Mouse (Mus musculus) lung, adult 18-20 months (tissue): Measurements from ENCODE around the gene Gstm6.
"Not testable (repeated sequence)": the region's sequence is repeated elsewhere in the genome, so short reads cannot be mapped to it uniquely, and the experiment has no call there.

Experiments used
- DNase-seq, 2 experiments: peaks; one replicate each; pipeline ENCODE4 v3.0.0; 2022; ENCODE audit warnings: mixed read lengths in 2 of 2

Gstm6 gene

DNA sequence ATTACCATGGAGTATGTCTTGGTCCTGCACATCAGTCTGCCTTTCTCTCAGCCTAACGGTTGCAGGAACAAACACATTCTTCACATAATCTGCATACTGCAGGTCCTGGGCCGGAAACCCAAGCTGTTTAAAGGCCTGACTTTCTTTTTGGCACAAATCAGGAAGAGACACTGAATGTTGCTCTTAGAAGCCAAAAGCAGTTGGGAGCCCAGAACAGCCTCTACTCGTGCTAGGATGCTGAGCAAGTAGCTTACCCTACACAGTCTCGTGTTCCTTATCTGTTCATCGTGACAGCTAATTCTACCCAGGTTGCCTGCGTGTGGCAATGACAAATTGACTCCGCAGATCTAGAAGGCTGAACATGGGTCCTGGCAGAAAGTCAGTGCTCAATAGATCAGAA lies 3.0 kb downstream of the Gstm6 start:
- no peak for DNase-seq

DNA sequence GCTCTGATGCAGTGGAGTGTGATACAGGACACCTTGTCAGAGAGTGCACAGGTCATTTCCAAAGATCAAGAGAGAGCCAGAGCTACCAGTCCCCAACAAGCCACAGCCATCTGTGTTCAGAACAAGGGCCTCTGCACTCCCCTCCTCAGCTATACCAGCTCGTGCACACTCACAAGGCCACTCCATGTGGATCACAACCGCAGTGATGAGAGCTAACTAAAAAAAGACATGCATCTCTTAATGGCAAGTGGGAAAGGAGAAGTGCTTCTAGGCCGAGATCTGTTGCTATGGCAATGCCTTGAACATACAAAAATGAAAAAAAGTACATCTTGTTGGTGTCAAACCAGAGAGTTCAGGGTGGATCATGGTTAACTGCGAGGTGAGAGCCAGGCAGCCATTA lies 3.7 kb downstream of the Gstm6 start:
- no peak for DNase-seq

DNA sequence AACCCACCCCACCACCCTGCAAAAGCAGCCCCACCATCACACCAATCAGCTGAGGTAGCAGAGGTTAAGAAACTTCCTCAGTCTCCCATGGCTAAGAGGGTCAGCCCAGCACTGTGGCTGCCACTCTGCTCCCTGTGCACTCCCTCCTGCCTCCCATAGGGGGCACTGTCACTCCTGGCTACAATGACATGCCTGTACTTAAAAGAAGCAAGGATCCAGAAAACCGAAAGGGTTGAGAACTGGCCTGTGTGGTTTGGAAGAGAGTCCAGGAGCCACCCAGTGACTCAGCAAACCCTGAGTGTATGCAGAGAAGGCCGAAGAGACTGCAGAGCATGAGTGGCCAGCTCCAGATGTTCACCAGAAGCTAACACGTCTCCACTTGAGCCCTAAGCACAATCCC lies 4.1 kb downstream of the Gstm6 start:
- DNase-seq, result peak; percentile 79 to 86

DNA sequence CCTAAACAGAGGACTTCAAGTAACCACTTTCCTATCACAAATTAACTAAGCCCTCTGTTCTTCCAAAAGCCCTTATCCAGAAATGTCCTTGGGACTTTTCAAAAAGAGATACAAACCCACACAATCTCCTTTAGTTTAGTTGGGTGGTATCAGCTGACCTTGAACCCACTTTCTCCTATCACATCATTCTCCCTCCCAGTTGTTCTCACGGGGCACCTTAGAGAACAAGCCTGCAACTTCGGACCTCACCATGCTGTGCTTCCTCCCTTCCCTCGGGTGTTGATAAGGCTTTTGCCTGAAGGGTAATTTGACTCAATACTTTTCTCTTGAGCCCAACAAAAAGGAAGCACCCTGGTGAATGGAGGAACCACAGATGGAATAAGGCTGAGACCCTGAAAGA lies 7.7 kb downstream of the Gstm6 start:
- DNase-seq, result no peak

DNA sequence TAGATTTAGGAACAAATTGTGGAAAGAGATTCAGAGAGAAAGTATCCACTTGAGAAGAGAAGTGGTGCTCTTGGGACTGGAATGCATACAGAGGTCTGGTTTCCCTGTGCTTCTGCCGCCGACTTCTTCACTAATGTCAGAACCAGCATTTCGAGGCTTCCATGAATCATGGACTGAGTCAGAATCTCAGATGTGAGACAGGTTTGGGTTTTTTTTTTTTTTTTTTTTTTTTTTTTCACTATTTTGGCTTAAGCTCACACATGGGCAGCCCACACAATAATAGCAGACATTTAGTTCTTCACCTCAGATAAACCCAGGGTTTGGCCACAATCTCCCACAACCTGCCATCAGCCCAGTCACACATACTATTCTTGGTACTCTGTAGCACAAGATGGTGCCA lies 8.3 kb downstream of the Gstm6 start:
- DNase-seq, result no peak

DNA sequence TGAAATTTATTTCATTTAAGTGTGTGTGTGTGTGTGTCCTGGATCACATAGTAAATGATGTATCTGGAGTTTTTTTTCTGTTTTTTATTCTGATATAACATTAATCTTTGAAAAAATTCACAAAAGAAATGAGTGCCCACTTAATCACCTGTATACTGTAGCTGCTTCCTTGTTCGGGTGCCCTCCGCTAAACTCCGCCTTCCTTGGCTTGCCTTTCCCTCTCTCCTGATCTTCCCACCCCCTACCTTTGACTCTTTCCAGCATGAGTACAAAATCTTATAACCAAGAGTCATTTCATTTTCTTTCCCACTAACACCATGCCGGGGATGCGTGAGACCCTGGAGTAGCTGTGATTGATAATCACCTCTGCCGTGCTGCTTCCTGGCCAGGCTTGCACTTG lies 11.4 kb downstream of the Gstm6 start:
- no peak for DNase-seq

DNA sequence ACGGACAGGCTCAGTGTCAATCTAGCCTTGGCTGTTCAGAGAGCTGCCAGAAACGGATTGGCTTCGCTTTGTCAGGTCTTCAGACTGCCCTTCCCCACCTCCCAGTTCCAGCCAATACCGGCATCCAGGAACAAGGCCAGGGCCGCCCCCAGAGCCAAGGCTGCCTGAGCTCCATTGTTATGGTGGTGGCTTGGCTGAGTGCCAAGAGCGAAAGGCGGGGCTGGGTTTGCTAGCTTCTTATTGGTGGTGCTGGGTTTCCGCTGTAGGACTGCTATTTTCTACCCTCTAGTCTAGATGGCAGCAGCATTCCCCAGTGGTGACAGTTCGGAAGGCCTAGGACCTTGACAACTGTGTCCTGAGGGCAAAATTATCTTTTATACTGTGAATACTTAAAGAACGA lies 11.9 kb downstream of the Gstm6 start, which contains the start of gene Gstm7:
Gene Gstm7, minus strand, starts transcription at position 148 of the 400 bp plus-strand sequence.
- peak; percentile 97 to 99 for DNase-seq

DNA sequence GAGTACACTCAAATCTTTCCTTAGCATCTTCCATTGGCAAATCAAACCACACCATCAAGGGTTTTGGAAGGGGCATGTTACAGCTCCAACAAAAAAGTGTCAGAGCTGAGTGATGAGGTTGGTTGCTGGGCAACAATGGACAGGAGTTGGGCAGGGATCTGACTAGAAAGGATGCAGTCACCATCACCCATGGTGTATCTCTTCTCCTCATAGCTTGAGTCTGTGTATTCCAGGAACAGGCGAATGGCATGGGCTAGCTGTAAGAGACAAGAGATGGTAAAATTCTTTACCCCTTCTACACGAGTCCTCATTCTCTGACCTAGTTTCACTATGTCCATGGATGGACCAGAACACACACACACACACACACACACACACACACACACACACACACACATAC lies 12.4 kb downstream of the Gstm6 start:
- DNase-seq, result no peak

DNA sequence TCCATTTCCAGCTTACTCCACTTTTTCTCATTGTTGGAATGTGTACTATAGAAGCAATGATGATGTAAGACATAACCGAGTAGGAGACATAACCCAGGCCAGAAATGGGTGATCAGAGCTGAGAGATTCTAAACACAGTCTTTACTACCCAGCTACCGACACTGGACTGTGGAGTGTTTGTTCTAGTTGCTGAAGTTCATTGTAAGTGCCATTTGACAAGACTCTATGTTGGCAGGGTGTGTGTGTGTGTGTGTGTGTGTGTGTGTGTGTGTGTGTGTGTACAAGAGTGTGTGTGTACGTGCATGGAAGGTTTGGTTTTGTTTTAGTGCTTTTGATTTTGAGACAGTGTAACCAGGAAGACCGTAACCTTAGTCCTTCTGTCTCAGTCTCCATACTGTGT lies 13.8 kb downstream of the Gstm6 start:
- DNase-seq, result peak in 1 of 2 experiments; percentile 48

DNA sequence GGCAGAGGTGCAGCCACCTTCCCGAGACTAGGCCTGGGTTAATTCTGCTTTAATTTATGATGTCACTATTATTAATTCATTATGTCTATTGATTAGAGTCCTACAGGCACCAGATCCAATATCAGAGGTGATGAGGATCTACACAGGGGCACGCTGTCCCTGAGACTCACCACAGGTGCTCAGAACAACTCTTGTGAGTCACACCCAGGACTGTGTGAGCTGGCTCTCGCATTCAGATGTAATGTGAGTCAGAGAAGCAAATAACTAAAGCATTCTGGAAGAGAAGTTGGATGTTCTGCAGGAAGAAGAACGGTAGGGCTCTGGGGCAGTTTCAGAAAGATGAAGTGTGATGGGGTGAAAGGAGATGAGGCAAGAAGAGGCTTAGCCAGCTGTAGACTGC lies 14.3 kb downstream of the Gstm6 start:
- no peak for DNase-seq

DNA sequence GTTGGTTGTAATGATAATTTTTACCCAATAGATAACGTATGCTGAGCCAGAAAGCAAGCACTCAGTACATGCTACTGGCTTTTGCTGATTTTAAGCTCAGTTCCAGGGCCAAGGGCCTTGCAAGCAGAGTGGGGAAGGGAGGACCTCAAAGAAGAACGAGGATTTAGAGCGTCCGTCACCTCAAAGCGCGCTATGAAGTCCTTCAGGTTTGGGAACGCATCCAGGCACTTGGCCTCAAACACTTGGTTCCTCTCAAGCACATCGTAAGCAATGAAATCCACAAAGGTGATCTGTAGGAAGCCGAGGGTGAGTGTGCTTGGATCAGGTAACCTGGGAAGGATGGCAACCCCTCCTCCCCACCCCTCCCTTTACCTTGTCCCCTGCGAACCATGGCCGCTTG lies 14.9 kb downstream of the Gstm6 start:
- peak; percentile 52 to 57 for DNase-seq

DNA sequence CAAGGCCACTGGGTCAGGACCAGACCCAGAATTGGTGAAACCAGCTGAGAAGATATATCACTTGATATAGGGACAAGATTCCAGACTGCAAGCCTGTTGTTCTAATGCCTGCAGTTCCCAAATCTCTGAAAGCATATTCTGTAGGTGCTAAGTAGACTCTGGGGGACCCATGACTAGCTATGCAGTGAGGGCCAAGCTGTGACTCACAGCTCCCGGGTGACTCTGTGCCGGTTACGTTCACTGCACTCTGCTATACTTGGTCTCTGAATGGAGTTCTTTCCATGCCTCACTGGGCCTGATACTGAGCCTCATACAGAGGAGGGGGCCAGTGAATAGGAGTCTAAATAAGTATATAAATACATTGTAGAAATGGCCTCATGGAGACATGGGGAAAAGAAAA lies 15.7 kb downstream of the Gstm6 start:
- no peak for DNase-seq

DNA sequence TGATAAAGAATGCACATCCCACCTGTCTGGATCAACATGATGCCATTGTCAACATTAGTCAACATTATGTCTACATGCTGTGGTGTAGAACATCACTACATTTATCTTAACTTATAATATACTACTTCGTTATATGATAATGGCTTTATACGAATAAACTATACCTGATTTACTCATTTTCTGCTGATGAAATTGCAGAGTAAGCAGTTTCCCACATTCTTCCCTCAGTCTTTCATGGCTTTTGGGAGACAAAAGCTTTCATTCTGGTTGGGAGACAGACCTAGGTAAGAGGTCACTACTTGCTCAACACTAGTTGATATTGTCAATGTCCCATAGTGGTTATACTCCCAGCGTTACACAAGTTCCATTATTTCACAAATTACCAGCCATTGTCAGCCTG lies 18.2 kb downstream of the Gstm6 start:
- DNase-seq, result no peak

DNA sequence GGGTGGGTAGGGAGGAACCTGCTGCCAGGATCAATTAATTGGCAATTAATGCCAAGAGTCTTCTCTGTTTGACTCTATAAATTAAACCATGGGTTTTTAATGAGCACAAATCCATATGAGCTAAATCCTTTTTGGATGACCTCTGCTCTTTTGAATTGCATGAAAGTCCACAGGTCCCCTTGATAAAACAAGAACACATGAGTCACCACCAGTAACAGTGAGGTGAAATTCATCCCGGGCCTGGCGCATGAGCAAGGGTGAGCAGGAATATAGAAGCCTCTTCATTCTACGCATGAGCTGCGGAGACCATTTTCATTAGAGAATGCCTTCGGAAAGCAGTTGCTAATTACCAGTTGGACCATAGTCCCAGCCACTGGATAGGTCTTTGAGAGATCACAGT lies 23.2 kb downstream of the Gstm6 start:
- DNase-seq, result no peak

DNA sequence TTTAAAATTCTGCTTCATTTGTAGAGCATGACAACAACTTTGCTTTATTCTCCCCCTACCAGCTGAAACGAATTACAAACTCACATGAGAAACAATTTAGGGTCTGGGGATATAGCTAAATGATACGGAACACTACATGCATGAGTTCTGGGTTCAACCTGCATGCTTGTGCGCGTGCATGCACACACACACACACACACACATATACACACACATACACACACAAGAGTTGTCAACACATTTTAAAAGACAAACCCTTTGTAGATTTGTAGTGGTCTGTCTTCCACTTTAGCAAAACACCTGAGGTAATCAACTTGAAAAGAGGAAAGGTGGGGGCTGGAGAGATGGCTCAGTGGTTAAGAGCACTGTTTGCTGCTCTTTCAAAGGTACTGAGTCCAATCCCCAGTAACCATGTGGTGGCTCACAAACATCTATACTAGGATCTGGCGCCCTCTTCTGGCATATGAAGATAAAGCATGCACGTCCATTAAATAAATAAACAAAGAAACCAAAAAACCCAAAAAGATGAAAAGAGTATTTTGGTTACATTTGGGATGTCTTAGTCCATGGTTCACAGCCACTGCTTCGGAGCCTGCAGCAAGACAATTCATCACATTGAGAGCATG lies 25.7 kb downstream of the Gstm6 start:
- peak in 1 of 2 experiments; percentile 39 for DNase-seq

DNA sequence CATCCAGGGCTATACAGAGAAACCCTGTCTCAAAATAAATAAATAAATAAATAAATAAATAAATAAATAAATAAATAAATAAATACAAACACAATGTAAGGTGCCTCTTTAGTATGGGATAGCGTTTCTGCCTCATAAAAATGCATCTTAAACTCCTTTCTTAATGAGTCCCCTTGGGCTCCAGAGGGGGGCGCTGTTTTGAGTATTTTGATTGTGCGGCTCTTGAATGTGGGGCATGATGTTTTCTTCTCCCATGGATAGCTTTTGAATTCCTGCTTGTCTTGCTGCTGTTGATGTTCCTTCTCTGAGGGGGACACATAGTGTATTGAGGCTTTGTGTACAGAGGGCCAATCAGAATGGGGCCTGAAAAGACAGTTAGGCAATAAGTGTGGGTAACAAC lies 26.5 kb downstream of the Gstm6 start:
- no peak for DNase-seq

DNA sequence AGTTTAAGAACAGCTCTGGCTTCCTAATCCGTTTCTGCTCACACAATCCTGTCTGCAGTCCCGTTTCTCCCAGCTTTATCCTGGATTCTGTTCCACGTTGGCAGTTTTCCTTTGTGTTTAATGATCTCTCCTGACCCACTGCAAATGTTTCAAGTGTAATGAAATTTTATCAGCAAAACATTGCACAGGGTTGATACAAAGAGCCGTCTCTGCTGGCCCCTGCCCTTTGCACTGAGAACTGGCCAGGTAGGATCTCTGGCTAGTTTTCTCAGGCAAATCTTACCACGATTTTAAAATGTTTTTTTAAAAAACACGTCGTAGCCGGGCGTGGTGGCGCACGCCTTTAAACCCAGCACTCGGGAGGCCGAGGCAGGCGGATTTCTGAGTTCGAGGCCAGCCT lies 26.9 kb downstream of the Gstm6 start:
- no peak for DNase-seq

DNA sequence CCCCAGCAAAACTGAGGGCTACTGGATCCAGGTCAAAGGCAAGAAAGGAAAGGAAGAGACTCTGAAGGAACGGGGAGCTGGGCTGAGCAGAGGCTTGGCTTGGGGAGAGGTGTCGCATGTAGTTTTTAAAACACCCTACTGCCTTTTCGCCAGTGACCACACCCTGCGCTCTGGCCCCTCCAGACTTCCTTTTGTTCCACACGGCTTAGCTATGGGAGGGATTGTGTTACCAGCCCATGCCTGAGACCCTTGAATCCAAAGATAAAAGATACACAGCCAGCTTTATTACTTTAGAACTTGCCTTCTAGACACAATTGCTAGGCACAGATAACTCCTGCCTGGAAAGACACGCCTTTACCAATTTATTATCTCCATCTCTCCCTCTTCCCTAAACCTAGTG lies 37.6 kb downstream of the Gstm6 start:
- no peak for DNase-seq

DNA sequence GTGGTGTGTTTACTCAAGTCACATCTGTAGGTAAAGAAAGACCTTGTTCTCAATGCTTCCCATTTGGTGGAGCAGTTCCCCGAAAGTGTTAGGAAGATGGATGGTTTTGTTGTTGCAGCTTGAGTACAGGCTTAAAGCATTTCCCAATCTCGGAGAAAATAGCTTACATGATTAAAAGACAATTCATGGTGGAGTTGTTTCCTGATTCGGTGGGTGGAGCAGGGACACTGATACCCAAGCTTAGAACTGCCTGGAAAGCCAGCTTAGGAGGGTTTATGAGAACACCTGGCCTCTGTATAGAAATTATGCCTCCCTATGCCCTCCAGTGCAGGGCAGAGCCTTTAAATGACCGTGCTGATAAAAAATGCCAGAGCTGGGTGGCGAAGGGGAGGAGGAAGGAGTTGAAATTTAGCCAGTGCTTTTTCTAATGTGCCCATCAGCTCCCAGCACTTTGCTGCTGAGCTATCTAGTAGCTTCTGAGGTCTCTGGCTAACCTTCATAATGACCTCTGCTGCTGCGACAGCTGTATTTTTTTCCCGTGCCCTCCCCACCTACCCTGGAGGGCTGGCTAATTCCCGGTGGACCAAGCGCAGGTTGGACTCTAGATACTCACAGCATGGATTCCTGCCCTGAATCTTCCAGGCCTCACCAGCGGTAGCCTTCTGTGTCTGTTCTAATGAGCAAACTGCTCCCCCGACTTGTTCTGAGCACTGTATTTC lies 42.4 kb downstream of the Gstm6 start:
- DNase-seq, result no peak

DNA sequence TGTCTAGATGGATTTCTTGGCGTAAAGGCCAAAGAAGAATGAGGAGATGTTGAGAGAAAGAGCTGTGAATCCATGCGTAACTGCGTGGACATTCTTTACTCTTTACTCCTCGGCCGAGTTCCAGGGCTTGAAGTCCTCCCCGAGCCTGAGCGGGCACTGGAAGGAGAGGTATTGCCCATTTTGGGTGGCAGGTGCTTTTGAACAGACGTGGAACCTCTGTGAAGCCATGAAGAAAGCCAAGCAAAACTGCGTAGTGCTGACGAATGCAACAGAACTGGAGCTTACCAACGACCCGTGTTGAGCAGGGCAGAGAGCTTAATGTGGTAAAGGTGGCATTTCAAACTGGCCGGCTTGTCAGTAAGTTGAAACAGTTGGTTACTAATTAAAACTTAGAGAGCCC lies 44.9 kb downstream of the Gstm6 start:
- DNase-seq, result no peak

DNA sequence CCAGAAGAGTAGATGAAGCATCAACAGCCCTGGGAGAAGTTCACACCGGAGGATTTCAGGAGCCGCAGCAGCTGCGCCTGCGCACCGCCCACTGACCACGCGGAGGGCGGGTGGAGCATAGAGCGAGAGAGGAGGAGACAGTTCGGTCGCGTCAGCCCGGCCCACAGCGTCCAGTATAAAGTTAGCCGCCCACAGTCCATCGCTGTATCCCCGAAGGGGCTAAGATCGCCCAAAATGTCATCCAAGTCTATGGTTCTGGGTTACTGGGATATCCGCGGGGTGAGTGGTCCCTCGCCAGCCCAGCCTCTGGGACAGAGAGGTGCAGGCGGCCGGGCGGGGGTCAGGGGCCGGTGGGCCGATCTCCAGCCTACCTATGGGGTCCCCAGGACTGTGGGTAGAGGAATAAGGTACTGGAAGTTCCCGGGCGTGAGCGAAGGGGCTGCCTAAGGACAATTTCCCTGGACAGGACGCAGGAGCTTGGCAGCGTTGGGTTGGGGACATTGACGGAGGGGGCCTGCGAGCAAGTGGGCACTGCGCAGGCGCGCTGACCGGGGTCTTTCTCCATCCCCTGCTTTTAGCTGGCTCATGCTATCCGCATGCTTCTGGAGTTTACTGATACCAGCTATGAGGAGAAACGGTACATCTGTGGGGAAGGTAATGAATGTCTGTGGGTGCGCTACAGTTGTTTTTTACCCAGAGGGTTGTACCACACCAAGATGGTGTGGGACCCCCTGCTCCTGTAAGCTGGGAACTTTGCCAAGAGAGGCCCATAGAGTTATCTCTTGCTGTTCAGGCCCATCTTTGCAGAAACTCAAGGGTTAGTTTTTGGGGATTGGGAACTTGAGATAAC lies 47.6 kb downstream of the Gstm6 start, which contains the start of gene Gstm5:
Gene Gstm5, plus strand, starts transcription at position 102 of the 850 bp plus-strand sequence.
- peak; percentile 78 to 83 for DNase-seq

DNA sequence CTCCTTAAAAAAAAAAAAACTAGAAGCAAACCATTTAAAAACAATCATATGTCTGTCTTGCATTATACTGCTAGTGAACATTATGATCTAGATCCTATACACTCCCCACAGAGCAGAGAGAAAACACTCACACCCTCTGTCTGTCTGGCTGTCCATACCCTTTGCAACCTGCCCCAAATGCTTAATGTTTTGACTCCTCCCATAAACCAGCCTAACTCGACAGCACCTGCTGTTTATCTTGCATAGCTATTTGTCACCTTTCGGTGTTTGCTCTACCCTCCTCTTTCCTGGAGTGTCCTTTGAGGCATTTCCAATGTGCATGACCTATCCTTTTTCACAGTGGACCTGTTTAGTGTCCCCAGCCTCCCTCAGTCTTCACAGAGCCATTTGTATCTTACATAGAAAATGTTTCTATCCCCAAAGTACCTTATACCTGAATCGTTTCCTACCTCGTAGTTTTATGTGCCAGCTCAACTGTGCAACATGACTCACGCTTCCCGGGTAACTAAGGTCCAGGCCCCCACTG lies 48.3 kb downstream of the Gstm6 start:
- DNase-seq, result no peak

DNA sequence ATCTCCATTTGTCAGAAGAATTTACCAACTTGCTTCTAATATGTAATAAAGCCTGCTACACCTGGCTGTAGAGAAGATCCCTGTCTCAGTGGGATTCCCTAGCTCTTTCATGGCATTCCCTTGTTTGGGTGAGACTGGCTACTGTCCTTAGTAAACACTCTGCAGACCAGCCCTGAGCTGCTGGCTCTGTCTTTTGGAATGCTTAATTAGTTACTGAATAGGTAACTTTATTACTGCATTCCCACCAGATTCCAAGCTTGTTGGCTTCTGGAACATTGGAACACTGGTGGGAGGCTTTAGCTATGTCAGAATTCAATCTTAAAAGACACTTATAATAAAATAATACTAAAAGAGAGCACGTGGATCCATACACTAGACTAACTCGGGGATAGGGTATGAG lies 54.3 kb downstream of the Gstm6 start:
- DNase-seq, result not testable (repeated sequence)
